Mouse (Mus musculus) liver, embryonic 11.5 days (tissue): ENCODE measurements at regions not wholly inside any gene's neighbourhood (a gene's known extent, or its start where the extent isn't known, plus 50 kb on each side); places are given as distances from the start of the nearest gene placed in this dataset.

Experiments
- ATAC-seq: fragments of 200-750 bp; cut with Nextera tagmentation; replicated peaks from 2 replicates; pipeline ENCODE4 v1.8.0; 2017; ENCODE audit warnings: moderate number of reproducible peaks, mild to moderate bottlenecking, moderate TSS enrichment, moderate library complexity; ENCODE audit not compliant: low FRiP score
- DNase-seq: peaks from one replicate; pipeline ENCODE4 v3.0.0-alpha.2; 2017; ENCODE audit warnings: low spot score
- H3K27ac ChIP-seq: fragments of 300-500 bp; sonication (generic); 2 replicates; pipeline ENCODE4 v1.5.1; 2014; ENCODE audit warnings: mild to moderate bottlenecking, low read depth, low read length, control low read depth
- H3K27me3 ChIP-seq: fragments of 300-500 bp; sonication (generic); replicated peaks from 2 replicates; pipeline ENCODE4 v1.6.1; 2014; ENCODE audit warnings: low read length, mixed read lengths; ENCODE audit not compliant: control insufficient read depth, insufficient read depth
- H3K36me3 ChIP-seq: fragments of 300-500 bp; sonication (generic); 2 replicates; pipeline ENCODE4 v1.6.1; 2014; ENCODE audit warnings: mild to moderate bottlenecking, low read length, moderate library complexity, mixed read lengths; ENCODE audit not compliant: control insufficient read depth, insufficient read depth
- H3K4me1 ChIP-seq: fragments of 300-500 bp; sonication (generic); replicated peaks from 2 replicates; pipeline ENCODE4 v1.6.1; 2014; ENCODE audit warnings: low read length, mixed read lengths; ENCODE audit not compliant: control insufficient read depth, insufficient read depth
- H3K4me2 ChIP-seq: fragments of 300-500 bp; sonication (generic); 2 replicates; pipeline ENCODE4 v1.6.1; 2014; ENCODE audit warnings: mild to moderate bottlenecking, control low read depth, moderate library complexity
- H3K4me3 ChIP-seq: fragments of 300-500 bp; sonication (generic); 2 replicates; pipeline ENCODE4 v1.5.1; 2014; ENCODE audit warnings: low read depth, low read length, control low read depth
- H3K9ac ChIP-seq: fragments of 300-500 bp; sonication (generic); 2 replicates; pipeline ENCODE4 v1.6.1; 2014; ENCODE audit warnings: low read depth, low read length, control low read depth
- H3K9me3 ChIP-seq: fragments of 300-500 bp; sonication (generic); 2 replicates; pipeline ENCODE4 v1.6.1; 2016; ENCODE audit warnings: low read length, inconsistent platforms, mixed read lengths; ENCODE audit not compliant: control insufficient read depth
- WGBS: fragments of 180-500 bp; shearing (Covaris S2); extraction: QIAGEN DNeasy Blood & Tissue Kit; methylation state at CpG from one replicate; pipeline ENCODE4 v1.1.7; 2014; 5-methylcytosine and 5-hydroxymethylcytosine counted together

GRCm38 (mm10) chr6:93200886-93201285 is 257.6 kb upstream of the Adamts9 start:
- WGBS = 88% methylated on average over 1 of the region's 1 CpGs
- DNase-seq (no peak), ATAC-seq (no peak)
- Histone ChIP-seq H3K27ac (no peak overlapping the region), H3K9ac (no peak overlapping the region), H3K4me2 (no peak overlapping the region), H3K4me3 (no peak overlapping the region), H3K36me3 (no peaks in the 10 kb centered on the region), H3K4me1 (no peaks in the 10 kb centered on the region), H3K9me3 (no peaks in the 10 kb centered on the region), H3K27me3 (no peaks in the 10 kb centered on the region)

- H3K4me1 ChIP-seq = no peaks in the 10 kb centered on the region
- H3K9ac ChIP-seq = no peak overlapping the region
- H3K9me3 ChIP-seq = no peaks in the 10 kb centered on the region
- H3K36me3 ChIP-seq = no peaks in the 10 kb centered on the region
- H3K27ac ChIP-seq = no peak overlapping the region
- ATAC-seq = no peak
- H3K4me2 ChIP-seq = no peak overlapping the region
- no peaks in the 10 kb centered on the region for H3K27me3 ChIP-seq
- no peak overlapping the region for H3K4me3 ChIP-seq
- 74% methylated on average over 6 of the region's 6 CpGs for WGBS
- no peak for DNase-seq
These were observed 251.4 kb upstream of the Adamts9 start for GRCm38 (mm10) chr6:93194741-93195140.

GRCm38 (mm10) chr6:93192980-93193379 is 249.7 kb upstream of the Adamts9 start:
- Histone ChIP-seq H3K36me3 (no peaks in the 10 kb centered on the region), H3K27ac (no peak overlapping the region), H3K4me2 (no peak overlapping the region), H3K4me3 (no peak overlapping the region), H3K9ac (no peak overlapping the region), H3K9me3 (no peaks in the 10 kb centered on the region), H3K4me1 (no peaks in the 10 kb centered on the region), H3K27me3 (no peaks in the 10 kb centered on the region)
- no peak for DNase-seq
- 68% methylated on average over 2 of the region's 2 CpGs for WGBS
- no peak for ATAC-seq

GRCm38 (mm10) chr6:93190986-93191385 is 247.7 kb upstream of the Adamts9 start:
- Histone ChIP-seq H3K9me3 (no peaks in the 10 kb centered on the region), H3K27me3 (no peaks in the 10 kb centered on the region), H3K27ac (no peak overlapping the region), H3K4me3 (no peak overlapping the region), H3K36me3 (no peaks in the 10 kb centered on the region), H3K9ac (no peak overlapping the region), H3K4me1 (no peaks in the 10 kb centered on the region), H3K4me2 (no peak overlapping the region)
- WGBS = 81% methylated on average over 2 of the region's 2 CpGs
- no peak for DNase-seq
- ATAC-seq = no peak

- ATAC-seq (no peak), DNase-seq (no peak)
- 74% methylated on average over 5 of the region's 5 CpGs for WGBS
- H3K27ac ChIP-seq = no peak overlapping the region
- no peak overlapping the region for H3K9ac ChIP-seq
- H3K36me3 ChIP-seq = no peaks in the 10 kb centered on the region
- peaks cover 8% of the 10 kb centered on the region; the same call in 1 of the 2 replicates for H3K4me1 ChIP-seq
- H3K27me3 ChIP-seq = no peaks in the 10 kb centered on the region
- no peak overlapping the region for H3K4me3 ChIP-seq
- no peak overlapping the region for H3K4me2 ChIP-seq
- no peaks in the 10 kb centered on the region for H3K9me3 ChIP-seq
These were observed 225.2 kb upstream of the Adamts9 start for GRCm38 (mm10) chr6:93168526-93168925.

- no peak for DNase-seq
- H3K27ac ChIP-seq = no peak overlapping the region
- ATAC-seq = no peak
These were observed 224.0 kb upstream of the Adamts9 start for GRCm38 (mm10) chr6:93167281-93167680.

GRCm38 (mm10) chr6:93165942-93166341 is 222.7 kb upstream of the Adamts9 start:
- no peak for ATAC-seq
- Histone ChIP-seq H3K27me3 (no peaks in the 10 kb centered on the region), H3K27ac (no peak overlapping the region), H3K4me2 (no peak overlapping the region), H3K9ac (no peak overlapping the region), H3K4me3 (no peak overlapping the region), H3K36me3 (no peaks in the 10 kb centered on the region), H3K4me1 (no peaks in the 10 kb centered on the region), H3K9me3 (no peaks in the 10 kb centered on the region)
- DNase-seq = no peak
- 42% methylated on average over 4 of the region's 4 CpGs for WGBS

More at GRCm38 (mm10) chr6:93167281-93167680, 224.0 kb upstream of the Adamts9 start:
- 39% methylated on average over 7 of the region's 7 CpGs for WGBS
- Histone ChIP-seq H3K9me3 (no peaks in the 10 kb centered on the region), H3K27me3 (no peaks in the 10 kb centered on the region), H3K4me2 (no peak overlapping the region), H3K4me1 (peaks cover 6% of the 10 kb centered on the region; the same call in 1 of the 2 replicates), H3K4me3 (no peak overlapping the region), H3K36me3 (no peaks in the 10 kb centered on the region), H3K9ac (no peak overlapping the region)

GRCm38 (mm10) chr6:93152431-93153208 is 209.3 kb upstream of the Adamts9 start:
- H3K4me2 ChIP-seq = no peak overlapping the region
- H3K4me1 ChIP-seq = no peaks in the 10 kb centered on the region
- ATAC-seq (no peak), DNase-seq (no peak)
- no peaks in the 10 kb centered on the region for H3K27me3 ChIP-seq
- no peaks in the 10 kb centered on the region for H3K36me3 ChIP-seq
- H3K27ac ChIP-seq = no peak overlapping the region
- 81% methylated on average over 5 of the region's 5 CpGs for WGBS
- H3K4me3 ChIP-seq = no peak overlapping the region
- no peaks in the 10 kb centered on the region for H3K9me3 ChIP-seq
- no peak overlapping the region for H3K9ac ChIP-seq

GRCm38 (mm10) chr6:93150531-93150930 is 207.2 kb upstream of the Adamts9 start:
- ATAC-seq (no peak), DNase-seq (no peak)
- Histone ChIP-seq H3K4me3 (no peak overlapping the region), H3K4me1 (no peaks in the 10 kb centered on the region), H3K27me3 (no peaks in the 10 kb centered on the region), H3K36me3 (no peaks in the 10 kb centered on the region), H3K9ac (no peak overlapping the region), H3K4me2 (no peak overlapping the region), H3K9me3 (no peaks in the 10 kb centered on the region), H3K27ac (no peak overlapping the region)
- 59% methylated on average over 2 of the region's 2 CpGs for WGBS
